Mouse (Mus musculus) testis, postnatal 10 days (tissue): ENCODE measurements around the gene Tmem243.
"Not testable (repeated sequence)": the region's sequence is repeated elsewhere in the genome, so short reads cannot be mapped to it uniquely, and the experiment has no call there.

Source experiments
- DNase-seq: peaks from one replicate; pipeline ENCODE4 v3.0.0; 2021; ENCODE audit warnings: low spot score

Tmem243 gene

GRCm38 (mm10) chr5:9107296-9108089 lies 7.0 kb downstream of the Tmem243 start:
- no peak for DNase-seq

GRCm38 (mm10) chr5:9108490-9108889 lies 8.0 kb downstream of the Tmem243 start:
- DNase-seq = no peak

GRCm38 (mm10) chr5:9109582-9109981 lies 9.1 kb downstream of the Tmem243 start:
- no peak for DNase-seq

- no peak for DNase-seq
Measured at GRCm38 (mm10) chr5:9111285-9111684, 10.8 kb downstream of the Tmem243 start.

- peak; percentile 56 for DNase-seq
Measured at GRCm38 (mm10) chr5:9111759-9112158, 11.3 kb downstream of the Tmem243 start.

- no peak for DNase-seq
Measured at GRCm38 (mm10) chr5:9114162-9114561, 13.7 kb downstream of the Tmem243 start.

GRCm38 (mm10) chr5:9124134-9124533 lies 23.7 kb downstream of the Tmem243 start:
- DNase-seq = no peak

- no peak for DNase-seq
Measured at GRCm38 (mm10) chr5:9128566-9128965, 28.1 kb downstream of the Tmem243 start.

- DNase-seq = no peak
Measured at GRCm38 (mm10) chr5:9131786-9132185, 31.3 kb downstream of the Tmem243 start.

- DNase-seq = no peak
Measured at GRCm38 (mm10) chr5:9135588-9135987, 35.1 kb downstream of the Tmem243 start.

GRCm38 (mm10) chr5:9140724-9141123 lies 40.3 kb downstream of the Tmem243 start:
- DNase-seq = no peak

- DNase-seq = no peak
Measured at GRCm38 (mm10) chr5:9142376-9142775, 41.9 kb downstream of the Tmem243 start.

GRCm38 (mm10) chr5:9149273-9149850 lies 48.9 kb downstream of the Tmem243 start:
- DNase-seq = no peak

GRCm38 (mm10) chr5:9156746-9157145 lies 56.3 kb downstream of the Tmem243 start:
- no peak for DNase-seq

- no peak for DNase-seq
Measured at GRCm38 (mm10) chr5:9157336-9157735, 56.9 kb downstream of the Tmem243 start.

- DNase-seq = peak; percentile 71
Measured at GRCm38 (mm10) chr5:9160831-9161455, 60.5 kb downstream of the Tmem243 start.

GRCm38 (mm10) chr5:9161456-9162041 lies 61.1 kb downstream of the Tmem243 start, which contains the start of gene Dmtf1:
Gene Dmtf1 (minus strand): TSS chr5:9161776.
- peak; percentile 92 for DNase-seq

- DNase-seq = peak; percentile 45
Measured at GRCm38 (mm10) chr5:9162088-9162487, 61.6 kb downstream of the Tmem243 start.

- no peak for DNase-seq
Measured at GRCm38 (mm10) chr5:9163411-9163810, 62.9 kb downstream of the Tmem243 start.

- DNase-seq = not testable (repeated sequence)
Measured at GRCm38 (mm10) chr5:9165151-9165550, 64.7 kb downstream of the Tmem243 start.

- no peak for DNase-seq
Measured at GRCm38 (mm10) chr5:9166366-9166765, 65.9 kb downstream of the Tmem243 start.

GRCm38 (mm10) chr5:9169328-9170005 lies 69.0 kb downstream of the Tmem243 start:
- DNase-seq = not testable (repeated sequence)
